Mouse (Mus musculus) heart, postnatal 25 days (tissue): ENCODE data around the gene Ppfia1. TPM values are rescaled to one million over a fixed set of nuclear protein-coding genes. Genes with fewer than 3 reads are reported as not detected.

ENCODE experiments used
- DNase-seq: peaks from one replicate; pipeline ENCODE4 v3.0.0; 2022; ENCODE audit warnings: low spot score
- intact Hi-C: fragments of 180-260 bp; cut with DNase I; formaldehyde crosslinking; loops from one replicate; pipeline ENCODE4 v1.15.1; 2025
- total RNA-seq, 2 experiments: library from RNA; stranded (reverse); gene quantifications; 2 replicates each; pipeline ENCODE4 v1.2.3; 2021

Gene Ppfia1
- total RNA-seq, 2 experiments from 2014 or later, result 40.3 to 47.7 TPM

DNA sequence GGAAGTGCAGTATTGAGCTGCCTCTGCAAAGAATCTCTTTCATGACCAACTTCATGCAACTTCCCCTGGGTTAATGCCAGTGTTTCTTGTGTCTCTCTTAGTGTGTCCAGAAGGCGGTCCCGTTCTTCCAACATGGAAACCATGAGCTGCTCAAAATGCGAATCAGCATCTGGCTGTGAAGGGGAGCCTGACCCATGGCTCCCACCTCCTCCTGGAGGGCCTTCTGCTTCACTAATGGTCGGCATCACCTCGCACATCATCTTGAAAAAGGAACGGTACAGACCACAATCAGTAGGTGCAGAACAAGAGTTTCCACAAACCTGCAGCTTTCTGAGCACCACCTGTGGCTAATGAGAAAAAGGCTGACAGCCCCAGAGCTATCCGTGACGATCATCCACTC lies 1.3 kb downstream of the Ppfia1 start:
- DNase-seq, result no peak
- intact Hi-C loops, result no loop called here

DNA sequence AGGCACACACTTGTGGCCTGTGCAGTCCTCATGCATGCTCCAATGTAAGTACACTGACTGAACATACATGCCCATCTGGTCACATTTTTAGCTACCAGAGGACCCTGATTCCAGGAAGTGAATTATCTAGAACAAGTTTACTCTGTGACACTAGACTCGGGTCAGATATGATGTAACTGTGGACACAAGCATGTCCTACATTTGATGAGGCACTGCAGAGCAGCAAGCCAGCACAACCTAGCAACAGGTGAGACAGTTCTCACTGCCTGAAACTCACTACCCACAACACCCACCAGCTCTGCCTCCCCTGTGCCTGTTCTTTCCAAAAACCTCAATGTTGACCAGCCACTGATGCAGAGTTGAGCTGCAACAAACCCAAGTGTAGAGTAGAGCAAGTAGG lies 2.7 kb downstream of the Ppfia1 start:
- no peak for DNase-seq
- intact Hi-C loops, result no loop called here

- intact Hi-C loops, result no loop called here
Observed at GRCm38 (mm10) chr7:144549904-144550566, 3.5 kb downstream of the Ppfia1 start.

DNA sequence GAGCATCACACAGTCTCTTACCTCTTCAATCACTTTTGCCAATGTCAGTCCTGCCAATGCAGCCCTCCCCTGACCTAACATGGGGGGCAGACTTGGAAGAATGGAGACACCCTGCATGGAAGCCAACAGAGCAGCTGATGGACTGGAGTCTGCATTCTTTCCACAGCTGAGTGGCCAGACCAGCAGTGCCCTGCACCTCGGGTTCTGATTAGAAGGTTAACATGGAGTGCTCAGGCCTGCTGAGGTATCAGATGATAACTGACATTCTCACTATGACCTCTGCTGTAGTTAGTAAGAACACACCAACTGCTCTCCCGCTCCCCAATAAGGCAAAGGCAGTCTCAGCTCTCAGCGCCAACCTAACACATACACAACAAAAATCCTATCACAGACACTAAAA lies 8.3 kb downstream of the Ppfia1 start:
- DNase-seq, result peak; percentile 36
- intact Hi-C loops, result no loop called here

More at GRCm38 (mm10) chr7:144549904-144550566, 3.5 kb downstream of the Ppfia1 start:
- DNase-seq, result no peak

DNA sequence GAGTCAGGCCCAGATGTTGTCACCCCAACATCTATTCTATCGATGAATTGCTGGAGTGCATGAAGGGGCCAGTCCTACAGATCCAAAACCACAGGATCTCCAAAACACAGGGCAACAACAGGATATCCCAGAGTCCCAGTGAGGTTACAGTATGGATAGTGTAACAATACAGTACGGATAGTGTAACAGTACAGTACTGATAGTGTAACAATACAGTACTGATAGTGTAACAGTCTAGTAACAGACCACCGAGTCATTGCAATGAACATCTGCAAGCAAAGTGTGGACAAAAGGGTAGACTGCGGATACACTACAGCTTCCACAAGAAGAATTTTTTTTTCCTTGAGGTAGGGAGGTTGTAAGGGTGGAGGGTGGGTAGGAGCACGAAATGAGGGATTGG lies 12.2 kb downstream of the Ppfia1 start:
- no peak for DNase-seq
- intact Hi-C loops, result no loop called here

DNA sequence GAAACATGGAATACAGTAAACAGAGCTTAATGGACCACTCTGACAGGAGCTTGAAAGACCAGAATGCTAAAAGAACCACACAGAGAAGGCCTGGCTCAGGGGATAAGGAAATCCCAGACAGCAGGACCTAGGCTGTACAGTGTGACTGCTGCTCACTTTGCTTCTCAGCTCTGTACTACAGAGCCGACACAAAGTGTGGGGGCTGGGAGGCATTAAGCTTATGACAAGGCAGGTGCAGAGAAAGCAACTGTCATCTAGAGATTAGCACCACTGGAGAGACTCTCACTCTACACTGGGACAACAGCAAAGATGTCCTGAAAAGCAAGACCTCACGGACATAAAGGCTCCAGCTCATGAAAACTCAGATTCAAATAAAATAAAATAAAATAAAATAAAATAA lies 14.4 kb downstream of the Ppfia1 start:
- intact Hi-C loops, result no loop called here
- no peak for DNase-seq

GRCm38 (mm10) chr7:144538030-144538644 lies 15.4 kb downstream of the Ppfia1 start:
- no peak for DNase-seq
- intact Hi-C loops, result no loop called here

DNA sequence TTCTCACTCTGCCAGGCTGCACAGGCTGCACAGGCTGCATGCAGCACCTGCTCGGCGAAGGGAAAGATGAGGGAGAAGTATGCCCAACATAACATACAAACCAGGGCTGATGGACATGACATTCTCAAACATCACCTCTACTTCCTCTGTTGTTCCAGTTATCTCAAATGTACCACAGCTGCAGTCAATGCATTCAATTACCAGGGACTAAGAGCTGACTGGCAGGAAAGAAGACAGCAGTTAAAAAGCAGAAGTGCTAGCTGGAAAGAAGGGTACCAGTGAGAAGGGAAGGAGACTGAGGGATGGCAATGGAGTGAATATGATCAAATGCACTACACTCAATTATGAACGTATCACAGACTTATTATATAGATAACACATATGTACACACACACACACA lies 17.2 kb downstream of the Ppfia1 start:
- intact Hi-C loops, result no loop called here
- no peak for DNase-seq

- intact Hi-C loops, result no loop called here
- no peak for DNase-seq
Observed at GRCm38 (mm10) chr7:144534773-144535172, 18.8 kb downstream of the Ppfia1 start.

- DNase-seq, result no peak
- intact Hi-C loops, result no loop called here
Observed at GRCm38 (mm10) chr7:144531585-144532378, 21.7 kb downstream of the Ppfia1 start.

DNA sequence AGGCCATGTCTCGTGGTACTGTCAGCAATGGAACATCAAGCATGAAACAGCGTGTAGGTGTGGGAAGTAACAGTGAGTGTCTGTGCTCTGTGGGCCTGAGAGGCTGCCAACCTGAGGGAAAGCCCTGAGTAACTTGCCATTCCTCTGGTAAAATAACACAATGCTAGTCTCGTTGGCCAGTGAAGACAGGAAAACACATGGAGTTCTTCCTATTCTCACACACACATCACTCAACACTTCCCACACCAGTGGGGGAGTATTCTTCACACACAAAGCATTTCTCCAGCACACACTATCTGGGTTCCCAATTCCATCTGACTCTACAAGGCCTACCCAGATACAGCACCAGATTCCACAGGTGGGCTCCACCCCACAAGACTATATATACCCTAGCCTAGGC lies 23.7 kb downstream of the Ppfia1 start:
- intact Hi-C loops, result no loop called here
- no peak for DNase-seq

GRCm38 (mm10) chr7:144527723-144528221 lies 25.8 kb downstream of the Ppfia1 start:
- intact Hi-C loops, result no loop called here
- peak; percentile 16 for DNase-seq

- no peak for DNase-seq
- intact Hi-C loops, result no loop called here
Observed at GRCm38 (mm10) chr7:144526649-144527048, 26.9 kb downstream of the Ppfia1 start.

- intact Hi-C loops, result no loop called here
- DNase-seq, result no peak
Observed at GRCm38 (mm10) chr7:144524427-144525191, 28.9 kb downstream of the Ppfia1 start.

GRCm38 (mm10) chr7:144523415-144523814 lies 30.1 kb downstream of the Ppfia1 start:
- no peak for DNase-seq
- intact Hi-C loops, result no loop called here

GRCm38 (mm10) chr7:144521927-144522326 lies 31.6 kb downstream of the Ppfia1 start:
- no peak for DNase-seq
- intact Hi-C loops, result no loop called here

GRCm38 (mm10) chr7:144519852-144520251 lies 33.7 kb downstream of the Ppfia1 start:
- intact Hi-C loops, result no loop called here
- DNase-seq, result no peak

DNA sequence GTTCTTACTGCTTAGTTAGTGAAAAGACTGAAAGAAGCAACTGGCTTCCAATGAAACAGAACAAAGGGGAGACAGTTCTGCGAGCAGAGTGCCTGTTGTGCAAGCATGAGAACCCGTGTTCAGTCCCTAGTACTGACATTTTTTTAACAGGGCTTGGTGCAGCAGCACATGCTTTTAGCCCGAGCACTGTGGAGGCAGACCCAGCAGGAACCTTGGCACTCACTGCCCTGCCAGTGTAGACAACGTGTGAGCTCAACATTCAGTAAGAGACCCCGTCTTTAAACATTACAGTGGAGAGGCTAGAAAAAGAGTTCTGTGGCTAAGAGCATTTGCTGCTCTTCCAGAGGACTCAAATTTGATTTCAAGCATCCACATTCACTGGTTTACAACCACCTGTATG lies 36.8 kb downstream of the Ppfia1 start:
- no peak for DNase-seq
- intact Hi-C loops, result no loop called here

GRCm38 (mm10) chr7:144509090-144509489 lies 44.4 kb downstream of the Ppfia1 start:
- intact Hi-C loops, result loop anchor here (5.0 kb wide), 1 partner anchor 73 kb away; the partner anchor contains the start of gene Fadd
- DNase-seq, result no peak

DNA sequence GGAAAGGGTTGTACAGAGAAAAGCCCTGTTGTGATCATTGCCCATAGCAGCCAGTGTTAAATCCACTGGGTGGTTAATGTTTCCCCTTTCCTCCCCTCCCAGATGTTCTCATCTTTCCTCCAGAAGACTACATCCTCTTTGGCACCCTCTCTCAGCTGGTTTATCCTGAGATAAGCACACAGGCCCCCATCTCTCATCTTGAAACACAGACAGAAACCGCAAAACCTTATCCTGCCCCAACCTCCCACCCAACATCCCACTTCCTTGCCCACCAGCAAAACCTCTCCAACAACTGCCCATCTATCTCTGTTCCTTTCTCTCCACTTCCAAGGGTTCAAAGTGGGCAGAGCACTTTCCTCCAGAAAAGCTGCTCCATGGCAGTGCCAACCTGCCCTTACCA lies 46.7 kb downstream of the Ppfia1 start:
- no peak for DNase-seq
- intact Hi-C loops, result loop anchor here (5.0 kb wide), 1 partner anchor 75 kb away; the partner anchor contains the start of gene Fadd
